Comparison of ENCODE assay signal across 16 mouse cellular contexts in genomic region chr17:83483784-83484183, GRCm38 (mm10).
"Had no signal": no experiment of that assay in that cellular context is flagged by ENCODE, and none has a peak within 500 bp of the region (broad histone marks: within the 10 kb centered on the region; RNA-seq: fewer than 3 reads in every experiment).

No protein-coding gene starts in this region.

- H3K4me2 ChIP-seq: liver, embryonic 12.5 days; lung, embryonic 15.5 days; neural tube, embryonic 13.5 days; stomach, embryonic 15.5 days had no signal

- H3K27ac ChIP-seq: kidney, postnatal 0 days; layer of hippocampus, adult 2 months; left cerebral cortex, adult 2 months; limb, embryonic 10.5 days; liver, embryonic 12.5 days; lung, embryonic 15.5 days; neural tube, embryonic 13.5 days; stomach, embryonic 15.5 days had no signal

- H3K4me3 ChIP-seq: layer of hippocampus, adult 2 months; left cerebral cortex, adult 2 months; limb, embryonic 10.5 days; liver, embryonic 12.5 days; lung, embryonic 15.5 days; neural tube, embryonic 13.5 days; stomach, embryonic 15.5 days had no signal

- H3K4me1 ChIP-seq: liver, embryonic 12.5 days; lung, embryonic 15.5 days; stomach, embryonic 15.5 days had no signal

- ATAC-seq: liver, embryonic 12.5 days had no signal

- H3K9me3 ChIP-seq: limb, embryonic 10.5 days; liver, embryonic 12.5 days; lung, embryonic 15.5 days; neural tube, embryonic 13.5 days; stomach, embryonic 15.5 days had no signal

- H3K9ac ChIP-seq: liver, embryonic 12.5 days; lung, embryonic 15.5 days; neural tube, embryonic 13.5 days; stomach, embryonic 15.5 days had no signal

- H3K27me3 ChIP-seq: liver, embryonic 12.5 days; lung, embryonic 15.5 days; neural tube, embryonic 13.5 days; stomach, embryonic 15.5 days had no signal

- DNase-seq: kidney, adult 8-10 months; kidney, postnatal 36 days; midbrain, embryonic 14.5 days; retina, postnatal 1 day; right cerebral cortex, postnatal 4 days; spleen, adult 18-20 months; thymus, adult 2 months; thymus, postnatal 25 days had no signal
